Mouse (Mus musculus): ENCODE data around the gene Prox1.

Gene Prox1

GRCm38 (mm10) chr1:190169911-190170818, at the start of gene Prox1:
Prox1 (minus strand) TSS chr1:190170714.
- DNase-seq (ENCODE audit: low read depth, low spot score) = no peak
- no peaks in the 10 kb centered on the region; the same call in 1 of the 2 replicates for H3K27me3 ChIP-seq (ENCODE audit: control insufficient read depth, insufficient read depth, low read length, poor library complexity, severe bottlenecking)
- H3K36me3 ChIP-seq (ENCODE audit: control insufficient read depth, insufficient read depth, low read length, poor library complexity, severe bottlenecking) = no peaks in the 10 kb centered on the region

- Histone ChIP-seq H3K27me3 (ENCODE audit: control insufficient read depth, insufficient read depth, low read length, poor library complexity, severe bottlenecking) (no peaks in the 10 kb centered on the region), H3K36me3 (ENCODE audit: control insufficient read depth, insufficient read depth, low read length, poor library complexity, severe bottlenecking) (no peaks in the 10 kb centered on the region)
- no peak for DNase-seq (ENCODE audit: low read depth, low spot score)
Observed at GRCm38 (mm10) chr1:190216621-190217020, 46.1 kb upstream of the Prox1 start.

- Histone ChIP-seq H3K27me3 (ENCODE audit: control insufficient read depth, insufficient read depth, low read length, poor library complexity, severe bottlenecking) (no peaks in the 10 kb centered on the region), H3K36me3 (ENCODE audit: control insufficient read depth, insufficient read depth, low read length, poor library complexity, severe bottlenecking) (no peaks in the 10 kb centered on the region)
- no peak for DNase-seq (ENCODE audit: low read depth, low spot score)
Observed at GRCm38 (mm10) chr1:190214626-190215025, 44.1 kb upstream of the Prox1 start.

- no peaks in the 10 kb centered on the region for H3K27me3 ChIP-seq (ENCODE audit: control insufficient read depth, insufficient read depth, low read length, poor library complexity, severe bottlenecking)
Observed at GRCm38 (mm10) chr1:190213175-190213574, 42.7 kb upstream of the Prox1 start.

GRCm38 (mm10) chr1:190207246-190207645, 36.7 kb upstream of the Prox1 start:
- no peaks in the 10 kb centered on the region for H3K36me3 ChIP-seq (ENCODE audit: control insufficient read depth, insufficient read depth, low read length, poor library complexity, severe bottlenecking)
- DNase-seq (ENCODE audit: low read depth, low spot score) = no peak
- no peaks in the 10 kb centered on the region for H3K27me3 ChIP-seq (ENCODE audit: control insufficient read depth, insufficient read depth, low read length, poor library complexity, severe bottlenecking)

More at GRCm38 (mm10) chr1:190213175-190213574, 42.7 kb upstream of the Prox1 start:
- no peak for DNase-seq (ENCODE audit: low read depth, low spot score)
- H3K36me3 ChIP-seq (ENCODE audit: control insufficient read depth, insufficient read depth, low read length, poor library complexity, severe bottlenecking) = no peaks in the 10 kb centered on the region

GRCm38 (mm10) chr1:190205691-190206090, 35.2 kb upstream of the Prox1 start:
- no peaks in the 10 kb centered on the region for H3K27me3 ChIP-seq (ENCODE audit: control insufficient read depth, insufficient read depth, low read length, poor library complexity, severe bottlenecking)
- DNase-seq (ENCODE audit: low read depth, low spot score) = no peak
- no peaks in the 10 kb centered on the region for H3K36me3 ChIP-seq (ENCODE audit: control insufficient read depth, insufficient read depth, low read length, poor library complexity, severe bottlenecking)

- no peak for DNase-seq (ENCODE audit: low read depth, low spot score)
- no peaks in the 10 kb centered on the region for H3K27me3 ChIP-seq (ENCODE audit: control insufficient read depth, insufficient read depth, low read length, poor library complexity, severe bottlenecking)
- no peaks in the 10 kb centered on the region for H3K36me3 ChIP-seq (ENCODE audit: control insufficient read depth, insufficient read depth, low read length, poor library complexity, severe bottlenecking)
Observed at GRCm38 (mm10) chr1:190204378-190205070, 34.0 kb upstream of the Prox1 start.

GRCm38 (mm10) chr1:190201696-190202095, 31.2 kb upstream of the Prox1 start:
- DNase-seq (ENCODE audit: low read depth, low spot score) = no peak
- Histone ChIP-seq H3K36me3 (ENCODE audit: control insufficient read depth, insufficient read depth, low read length, poor library complexity, severe bottlenecking) (no peaks in the 10 kb centered on the region), H3K27me3 (ENCODE audit: control insufficient read depth, insufficient read depth, low read length, poor library complexity, severe bottlenecking) (no peaks in the 10 kb centered on the region)

- no peak for DNase-seq (ENCODE audit: low read depth, low spot score)
- Histone ChIP-seq H3K27me3 (ENCODE audit: control insufficient read depth, insufficient read depth, low read length, poor library complexity, severe bottlenecking) (no peaks in the 10 kb centered on the region), H3K36me3 (ENCODE audit: control insufficient read depth, insufficient read depth, low read length, poor library complexity, severe bottlenecking) (no peaks in the 10 kb centered on the region)
Observed at GRCm38 (mm10) chr1:190200996-190201395, 30.5 kb upstream of the Prox1 start.

GRCm38 (mm10) chr1:190198247-190198646, 27.7 kb upstream of the Prox1 start:
- H3K27me3 ChIP-seq (ENCODE audit: control insufficient read depth, insufficient read depth, low read length, poor library complexity, severe bottlenecking) = no peaks in the 10 kb centered on the region
- no peak for DNase-seq (ENCODE audit: low read depth, low spot score)
- no peaks in the 10 kb centered on the region for H3K36me3 ChIP-seq (ENCODE audit: control insufficient read depth, insufficient read depth, low read length, poor library complexity, severe bottlenecking)

GRCm38 (mm10) chr1:190192011-190192410, 21.5 kb upstream of the Prox1 start:
- no peaks in the 10 kb centered on the region for H3K27me3 ChIP-seq (ENCODE audit: control insufficient read depth, insufficient read depth, low read length, poor library complexity, severe bottlenecking)
- no peaks in the 10 kb centered on the region for H3K36me3 ChIP-seq (ENCODE audit: control insufficient read depth, insufficient read depth, low read length, poor library complexity, severe bottlenecking)
- no peak for DNase-seq (ENCODE audit: low read depth, low spot score)

GRCm38 (mm10) chr1:190190231-190190965, 19.9 kb upstream of the Prox1 start:
- no peak for DNase-seq (ENCODE audit: low read depth, low spot score)
- no peaks in the 10 kb centered on the region for H3K36me3 ChIP-seq (ENCODE audit: control insufficient read depth, insufficient read depth, low read length, poor library complexity, severe bottlenecking)
- H3K27me3 ChIP-seq (ENCODE audit: control insufficient read depth, insufficient read depth, low read length, poor library complexity, severe bottlenecking) = no peaks in the 10 kb centered on the region

GRCm38 (mm10) chr1:190189125-190189524, 18.6 kb upstream of the Prox1 start:
- no peak for DNase-seq (ENCODE audit: low read depth, low spot score)
- Histone ChIP-seq H3K36me3 (ENCODE audit: control insufficient read depth, insufficient read depth, low read length, poor library complexity, severe bottlenecking) (no peaks in the 10 kb centered on the region), H3K27me3 (ENCODE audit: control insufficient read depth, insufficient read depth, low read length, poor library complexity, severe bottlenecking) (no peaks in the 10 kb centered on the region)

- DNase-seq (ENCODE audit: low read depth, low spot score) = no peak
- Histone ChIP-seq H3K36me3 (ENCODE audit: control insufficient read depth, insufficient read depth, low read length, poor library complexity, severe bottlenecking) (no peaks in the 10 kb centered on the region), H3K27me3 (ENCODE audit: control insufficient read depth, insufficient read depth, low read length, poor library complexity, severe bottlenecking) (no peaks in the 10 kb centered on the region)
Observed at GRCm38 (mm10) chr1:190186336-190186735, 15.8 kb upstream of the Prox1 start.

GRCm38 (mm10) chr1:190185284-190185683, 14.8 kb upstream of the Prox1 start:
- Histone ChIP-seq H3K27me3 (ENCODE audit: control insufficient read depth, insufficient read depth, low read length, poor library complexity, severe bottlenecking) (no peaks in the 10 kb centered on the region), H3K36me3 (ENCODE audit: control insufficient read depth, insufficient read depth, low read length, poor library complexity, severe bottlenecking) (no peaks in the 10 kb centered on the region)
- DNase-seq (ENCODE audit: low read depth, low spot score) = no peak
